Mouse (Mus musculus): ENCODE data around the gene Dcaf6.

DNA sequence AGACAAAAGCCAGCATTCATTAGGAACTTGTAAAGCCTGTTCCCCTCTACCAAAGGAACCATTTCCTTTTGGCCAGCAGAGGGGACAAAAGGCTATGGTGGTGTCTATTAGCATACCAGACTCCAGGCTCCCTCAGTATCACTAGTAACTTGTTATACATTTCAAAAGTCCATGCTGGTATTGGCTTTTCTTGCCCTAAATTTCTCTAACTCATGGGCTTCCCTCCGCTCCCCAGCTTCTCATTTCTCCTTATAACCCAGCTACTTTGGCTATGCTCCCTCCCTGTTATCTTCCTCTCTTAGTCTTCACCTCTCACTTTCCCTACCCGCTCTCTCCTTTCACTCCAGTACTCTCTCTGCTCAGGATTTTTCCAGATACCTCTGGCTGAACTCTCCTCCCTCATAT, 63.9 kb downstream of the Dcaf6 start:
- TF ChIP-seq CTCF (IDR thresholded peaks at IDR 0.05; ENCODE audit: insufficient read depth, low read length) (no peak), POLR2A (IDR thresholded peaks at IDR 0.05; ENCODE audit: borderline replicate concordance, extremely low read depth, low read depth, low read length) (no peak)
